Mouse (Mus musculus): ENCODE measurements around the gene Gm10188. TPM values are rescaled to one million over a fixed set of nuclear protein-coding genes. Genes with fewer than 3 reads are reported as not detected.

The Gm10188 gene
- polyA plus RNA-seq, 1 experiment = not detected

DNA sequence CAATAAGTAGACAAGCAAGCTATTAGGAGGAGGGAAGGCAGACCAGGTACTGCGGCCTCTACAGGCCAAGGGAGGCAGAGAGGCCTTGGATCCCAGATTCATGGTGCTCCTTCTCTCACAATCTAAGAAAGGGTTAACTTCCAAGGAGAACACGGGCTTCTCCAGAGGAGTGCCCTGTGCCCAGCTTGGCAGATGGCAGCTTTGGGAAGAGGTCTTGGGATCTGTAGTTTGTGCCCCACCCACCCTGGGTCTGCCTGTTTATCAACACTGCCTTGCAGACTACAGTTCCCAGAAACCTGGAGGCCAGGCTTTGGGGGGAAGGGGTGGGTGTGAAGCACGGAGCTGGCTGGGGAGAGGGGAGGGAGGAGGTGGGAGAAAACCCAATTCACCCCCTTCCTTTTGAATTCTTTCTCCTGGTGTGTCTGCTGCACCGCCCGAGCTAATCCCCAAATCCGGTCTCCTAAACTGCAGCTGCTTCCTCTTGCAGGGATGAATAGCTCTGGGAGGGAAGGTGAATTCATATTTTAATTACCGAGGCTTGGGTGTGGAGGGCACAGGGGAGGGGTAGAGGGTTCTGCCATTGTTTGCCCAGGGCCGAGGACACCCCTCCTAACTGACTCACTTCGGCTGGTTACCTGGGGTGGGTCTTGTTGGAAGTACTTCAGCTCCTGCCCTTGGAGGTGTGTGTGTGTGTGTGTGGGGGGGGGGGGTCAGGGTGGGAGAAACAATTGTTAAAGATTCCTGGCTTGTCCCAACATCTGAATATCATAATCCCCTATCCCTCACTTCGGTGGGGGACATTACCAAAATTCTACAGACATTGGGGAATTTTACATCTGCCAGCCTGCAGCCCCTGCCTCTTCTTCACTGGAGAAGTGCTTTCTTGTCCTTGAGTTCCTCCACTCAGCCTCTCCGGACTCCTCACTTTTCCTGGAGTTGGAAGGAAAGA lies 28.7 kb downstream of the Gm10188 start:
- H3K36me3 ChIP-seq (ENCODE audit: control insufficient read depth) = no peaks in the 10 kb centered on the region
- no peaks in the 10 kb centered on the region for H3K9me3 ChIP-seq (ENCODE audit: control insufficient read depth, low read length)
- peaks cover 72% of the 10 kb centered on the region for H3K27me3 ChIP-seq (ENCODE audit: control insufficient read depth)
- H3K4me1 ChIP-seq (ENCODE audit: control insufficient read depth) = no peaks in the 10 kb centered on the region
- H3K4me3 ChIP-seq (replicated peaks) = no peak overlapping the region
- TF ChIP-seq TAL1 (IDR thresholded peaks at IDR 0.05; ENCODE audit: low read length) (no peak), GATA1 (IDR thresholded peaks at IDR 0.05; ENCODE audit: low read length) (no peak)

DNA sequence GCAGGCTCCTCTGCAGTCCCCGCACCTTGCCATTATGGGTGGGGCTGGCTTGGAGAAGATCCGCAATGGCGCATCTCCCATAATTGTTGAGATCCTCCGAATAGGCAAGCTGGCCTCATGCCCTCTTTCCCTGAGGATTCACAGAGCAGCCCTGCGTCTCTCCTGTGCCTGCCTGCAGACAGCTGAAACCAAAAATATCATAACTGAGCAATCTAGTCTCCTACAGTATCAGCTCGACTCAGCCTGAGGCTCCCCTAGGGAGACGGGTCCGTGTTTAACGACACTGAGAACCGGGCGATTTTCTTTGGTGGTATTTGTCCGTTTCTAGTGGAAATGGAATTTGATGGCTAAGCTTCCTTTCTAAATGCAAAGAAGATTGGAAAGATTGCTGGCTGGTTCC lies 29.6 kb downstream of the Gm10188 start:
- TF ChIP-seq TAL1 (IDR thresholded peaks at IDR 0.05; ENCODE audit: low read length) (no peak), GATA1 (IDR thresholded peaks at IDR 0.05; ENCODE audit: low read length) (no peak)
- Histone ChIP-seq H3K36me3 (ENCODE audit: control insufficient read depth) (no peaks in the 10 kb centered on the region), H3K4me1 (ENCODE audit: control insufficient read depth) (no peaks in the 10 kb centered on the region), H3K9me3 (ENCODE audit: control insufficient read depth, low read length) (no peaks in the 10 kb centered on the region), H3K4me3 (replicated peaks) (no peak overlapping the region), H3K27me3 (ENCODE audit: control insufficient read depth) (peaks cover 76% of the 10 kb centered on the region)

DNA sequence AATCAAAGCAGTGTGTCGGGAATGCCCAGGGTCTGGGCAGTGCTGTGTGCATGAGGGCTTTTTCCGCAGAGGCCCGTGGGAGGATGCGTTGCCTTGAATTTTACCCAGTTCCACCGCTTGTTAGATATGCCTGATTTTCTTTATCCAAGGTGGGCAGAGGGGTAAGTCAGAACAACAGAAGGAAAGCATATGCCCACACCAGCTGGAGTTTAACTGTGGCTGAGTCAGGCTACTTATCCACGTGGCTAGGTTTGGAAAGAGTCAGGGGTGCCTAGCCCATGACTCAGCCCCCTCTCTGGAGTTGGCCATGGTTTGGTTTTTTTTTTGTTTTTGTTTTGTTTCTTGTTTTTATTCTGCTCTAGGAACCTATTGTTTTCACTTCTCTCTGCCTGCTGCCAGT lies 30.3 kb downstream of the Gm10188 start:
- Histone ChIP-seq H3K36me3 (ENCODE audit: control insufficient read depth) (no peaks in the 10 kb centered on the region), H3K9me3 (ENCODE audit: control insufficient read depth, low read length) (no peaks in the 10 kb centered on the region), H3K4me3 (replicated peaks) (no peak overlapping the region), H3K27me3 (ENCODE audit: control insufficient read depth) (peaks cover 73% of the 10 kb centered on the region), H3K4me1 (ENCODE audit: control insufficient read depth) (no peaks in the 10 kb centered on the region)
- no peak for TF ChIP-seq GATA1 (IDR thresholded peaks at IDR 0.05; ENCODE audit: low read length)
- no peak for TF ChIP-seq TAL1 (IDR thresholded peaks at IDR 0.05; ENCODE audit: low read length)

DNA sequence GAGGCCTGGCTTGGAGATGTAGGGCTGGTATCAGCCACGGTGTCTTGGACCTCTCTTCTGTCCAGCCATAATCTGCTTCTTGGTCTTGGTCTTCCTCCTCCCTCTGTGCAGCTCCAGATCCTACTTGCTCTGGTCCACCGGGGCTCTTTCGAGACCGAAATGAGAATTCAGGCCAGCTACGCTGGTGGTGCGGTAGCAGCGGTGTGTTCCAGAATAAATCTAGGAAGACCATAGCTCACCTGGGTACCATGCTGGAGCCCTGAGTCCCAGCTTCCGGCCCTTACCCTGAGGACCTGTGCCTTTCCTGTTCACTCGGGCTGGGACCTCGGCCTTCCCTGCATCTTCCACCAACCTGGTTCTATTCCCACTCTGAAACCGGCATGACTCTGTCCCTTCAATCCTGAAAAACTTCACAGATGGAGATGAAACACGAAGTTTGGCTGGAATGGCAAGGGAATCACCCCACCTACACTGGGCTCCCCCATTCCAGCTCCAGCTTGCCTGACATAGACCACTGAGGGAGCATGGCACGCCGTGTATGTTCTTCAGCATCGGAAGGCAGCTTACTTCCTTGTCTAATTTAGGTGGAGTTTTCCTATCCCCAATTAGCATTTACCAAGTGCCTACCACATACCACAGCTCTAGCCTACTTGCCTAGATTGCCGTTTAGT lies 31.0 kb downstream of the Gm10188 start:
- no peaks in the 10 kb centered on the region for H3K4me1 ChIP-seq (ENCODE audit: control insufficient read depth)
- H3K4me3 ChIP-seq (replicated peaks) = no peak overlapping the region
- peaks cover 76% of the 10 kb centered on the region for H3K27me3 ChIP-seq (ENCODE audit: control insufficient read depth)
- TF ChIP-seq TAL1 (IDR thresholded peaks at IDR 0.05; ENCODE audit: low read length) (no peak), GATA1 (IDR thresholded peaks at IDR 0.05; ENCODE audit: low read length) (no peak)
- H3K9me3 ChIP-seq (ENCODE audit: control insufficient read depth, low read length) = no peaks in the 10 kb centered on the region
- H3K36me3 ChIP-seq (ENCODE audit: control insufficient read depth) = no peaks in the 10 kb centered on the region

DNA sequence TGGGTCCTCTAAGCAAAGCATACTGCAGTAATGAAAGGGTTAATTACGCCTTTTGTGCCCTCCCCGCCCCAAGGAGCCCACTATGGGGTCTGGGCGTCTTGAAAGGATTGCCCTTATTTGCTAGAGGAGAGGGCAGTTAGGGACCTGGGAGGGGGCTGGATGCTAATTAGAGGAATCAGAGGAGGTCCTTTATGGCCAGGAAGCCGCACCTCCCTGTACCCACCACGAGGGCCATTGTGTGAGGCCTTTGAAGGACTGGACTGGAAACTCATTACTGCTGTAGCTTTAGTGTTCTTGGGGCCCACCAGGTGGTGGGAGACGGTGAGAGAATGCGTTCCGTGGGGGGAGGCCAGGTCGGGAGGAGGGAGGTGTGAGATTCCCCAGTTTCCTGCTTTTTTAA lies 31.9 kb downstream of the Gm10188 start:
- H3K9me3 ChIP-seq (ENCODE audit: control insufficient read depth, low read length) = no peaks in the 10 kb centered on the region
- peaks cover 80% of the 10 kb centered on the region for H3K27me3 ChIP-seq (ENCODE audit: control insufficient read depth)
- no peak overlapping the region for H3K4me3 ChIP-seq (replicated peaks)
- TF ChIP-seq TAL1 (IDR thresholded peaks at IDR 0.05; ENCODE audit: low read length) = no peak
- TF ChIP-seq GATA1 (IDR thresholded peaks at IDR 0.05; ENCODE audit: low read length) = no peak
- no peaks in the 10 kb centered on the region for H3K36me3 ChIP-seq (ENCODE audit: control insufficient read depth)
- H3K4me1 ChIP-seq (ENCODE audit: control insufficient read depth) = no peaks in the 10 kb centered on the region

DNA sequence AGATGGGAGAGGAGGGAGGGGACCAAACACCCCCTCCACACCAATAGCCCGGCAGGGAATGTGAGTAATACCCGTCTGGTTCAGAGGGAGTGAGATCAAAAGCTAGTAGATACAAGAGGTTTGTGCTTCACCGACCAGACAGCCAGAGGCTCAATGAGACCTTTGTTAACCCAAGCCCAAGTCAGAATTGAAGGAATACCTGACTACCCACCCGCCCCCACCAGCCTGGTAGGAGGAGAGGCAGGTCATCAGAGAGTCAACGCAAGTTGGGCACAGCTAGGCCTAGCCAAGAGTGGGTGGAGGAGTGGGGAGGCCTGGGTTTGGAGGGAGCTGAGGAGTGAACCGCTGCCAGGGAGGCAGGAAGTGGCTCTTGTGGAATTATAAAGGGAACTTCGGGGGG lies 33.2 kb downstream of the Gm10188 start:
- no peaks in the 10 kb centered on the region for H3K36me3 ChIP-seq (ENCODE audit: control insufficient read depth)
- no peaks in the 10 kb centered on the region for H3K9me3 ChIP-seq (ENCODE audit: control insufficient read depth, low read length)
- H3K4me3 ChIP-seq (replicated peaks) = no peak overlapping the region
- peaks cover 83% of the 10 kb centered on the region for H3K27me3 ChIP-seq (ENCODE audit: control insufficient read depth)
- no peaks in the 10 kb centered on the region for H3K4me1 ChIP-seq (ENCODE audit: control insufficient read depth)
- TF ChIP-seq TAL1 (IDR thresholded peaks at IDR 0.05; ENCODE audit: low read length) = no peak
- TF ChIP-seq GATA1 (IDR thresholded peaks at IDR 0.05; ENCODE audit: low read length) = no peak

DNA sequence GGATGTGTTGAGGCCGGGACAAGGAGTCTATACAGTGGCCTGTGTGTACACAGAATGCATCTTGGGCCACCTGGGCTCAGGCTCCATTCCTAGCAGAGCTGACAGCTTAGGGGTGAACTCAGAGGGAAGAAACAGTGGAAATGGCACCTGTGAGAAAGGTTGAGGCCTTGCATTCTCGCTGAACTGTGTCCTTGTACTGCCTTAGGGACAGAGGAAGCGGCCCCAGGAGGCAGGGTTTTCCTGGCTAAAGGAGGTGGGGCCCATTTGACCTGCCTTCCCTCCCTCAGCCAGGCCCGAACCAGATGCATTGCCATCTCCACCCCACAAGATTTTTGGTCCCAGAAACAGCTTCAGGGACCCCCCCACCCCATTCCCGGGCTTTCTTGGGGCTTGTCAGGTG lies 33.9 kb downstream of the Gm10188 start:
- Histone ChIP-seq H3K4me3 (replicated peaks) (no peak overlapping the region), H3K27me3 (ENCODE audit: control insufficient read depth) (peaks cover 85% of the 10 kb centered on the region), H3K4me1 (ENCODE audit: control insufficient read depth) (no peaks in the 10 kb centered on the region), H3K36me3 (ENCODE audit: control insufficient read depth) (no peaks in the 10 kb centered on the region), H3K9me3 (ENCODE audit: control insufficient read depth, low read length) (no peaks in the 10 kb centered on the region)
- no peak for TF ChIP-seq GATA1 (IDR thresholded peaks at IDR 0.05; ENCODE audit: low read length)
- TF ChIP-seq TAL1 (IDR thresholded peaks at IDR 0.05; ENCODE audit: low read length) = no peak

DNA sequence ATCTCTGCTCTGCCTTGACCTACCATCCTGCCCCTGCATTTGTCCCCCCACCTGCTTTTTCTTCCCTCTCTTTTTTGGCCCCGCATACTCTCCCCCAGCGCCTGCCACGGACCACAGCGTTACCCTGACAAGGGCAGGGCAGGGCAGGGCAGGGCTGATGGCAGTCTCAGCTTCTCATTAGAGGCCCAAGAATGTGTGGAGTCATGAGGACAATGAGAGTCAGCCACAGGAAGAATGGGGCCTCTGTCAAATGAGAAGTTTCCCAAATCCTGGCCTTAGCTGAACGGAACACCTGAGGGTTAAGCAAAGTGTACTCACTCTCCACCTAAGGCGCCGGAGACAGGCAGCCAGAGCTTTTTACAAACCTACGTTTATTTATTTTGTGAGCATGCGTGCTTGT lies 34.5 kb downstream of the Gm10188 start:
- no peaks in the 10 kb centered on the region; the same call in 1 of the 2 replicates for H3K9me3 ChIP-seq (ENCODE audit: control insufficient read depth, low read length)
- no peaks in the 10 kb centered on the region for H3K36me3 ChIP-seq (ENCODE audit: control insufficient read depth)
- no peaks in the 10 kb centered on the region for H3K4me1 ChIP-seq (ENCODE audit: control insufficient read depth)
- TF ChIP-seq GATA1 (IDR thresholded peaks at IDR 0.05; ENCODE audit: low read length) = no peak
- TF ChIP-seq TAL1 (IDR thresholded peaks at IDR 0.05; ENCODE audit: low read length) = no peak
- no peak overlapping the region for H3K4me3 ChIP-seq (replicated peaks)
- H3K27me3 ChIP-seq (ENCODE audit: control insufficient read depth) = peaks cover 85% of the 10 kb centered on the region

DNA sequence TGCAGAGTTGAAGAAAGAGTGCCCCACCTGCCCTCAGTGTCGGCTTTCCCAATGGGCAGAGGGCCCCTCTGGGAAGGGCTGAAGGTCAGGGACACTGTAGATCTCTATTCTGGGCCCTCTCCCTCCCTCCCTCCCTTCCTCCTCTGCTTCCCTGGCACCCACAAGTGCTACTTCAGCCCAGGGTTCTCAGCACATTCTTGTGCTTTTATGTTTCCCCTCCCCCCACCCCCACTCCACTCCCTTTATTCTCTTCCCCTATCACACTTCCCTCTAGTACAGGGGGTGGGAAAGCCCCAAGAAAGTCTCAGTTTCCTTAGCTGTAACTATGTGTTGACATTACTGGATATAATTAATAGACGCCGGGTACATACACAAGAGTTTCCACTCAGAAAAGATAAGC lies 34.9 kb downstream of the Gm10188 start:
- Histone ChIP-seq H3K9me3 (ENCODE audit: control insufficient read depth, low read length) (no peaks in the 10 kb centered on the region; the same call in 1 of the 2 replicates), H3K4me1 (ENCODE audit: control insufficient read depth) (no peaks in the 10 kb centered on the region), H3K27me3 (ENCODE audit: control insufficient read depth) (peaks cover 85% of the 10 kb centered on the region), H3K36me3 (ENCODE audit: control insufficient read depth) (no peaks in the 10 kb centered on the region), H3K4me3 (replicated peaks) (no peak overlapping the region)
- no peak for TF ChIP-seq TAL1 (IDR thresholded peaks at IDR 0.05; ENCODE audit: low read length)
- TF ChIP-seq GATA1 (IDR thresholded peaks at IDR 0.05; ENCODE audit: low read length) = no peak
